Mouse (Mus musculus) CD4-positive naive resting alpha-beta T cell, adult 57 days (primary cell): Measurements from ENCODE around the gene Sgce. TPM values are rescaled to one million over a fixed set of nuclear protein-coding genes. Genes with fewer than 3 reads are reported as not detected.

ENCODE experiments used
- total RNA-seq: library from RNA; stranded (reverse); gene quantifications from one replicate; pipeline ENCODE4 v1.2.4, GENCODE M21; 2023

The Sgce gene
- total RNA-seq = 1.1 TPM

GRCm38 (mm10) chr6:4746696-4747439, at the start of gene Sgce, which contains the start of gene Peg10:
Sgce (minus strand) TSS chr6:4747207.
Peg10 (plus strand) TSS chr6:4747306.

Other genes with a start within 250 kb of the Sgce start
- 2.2 TPM for gene Col1a2, start 242.4 kb downstream of the Sgce start, total RNA-seq
- gene Casd1, start 146.4 kb downstream of the Sgce start, total RNA-seq = 20.7 TPM
- 0.12 TPM for gene Peg10, start 99 bp upstream of the Sgce start, total RNA-seq
- gene Ppp1r9a, start 155.7 kb upstream of the Sgce start, total RNA-seq = 0.35 TPM